Comparison of ENCODE assay signal across 10 mouse cellular contexts in the genomic region with DNA sequence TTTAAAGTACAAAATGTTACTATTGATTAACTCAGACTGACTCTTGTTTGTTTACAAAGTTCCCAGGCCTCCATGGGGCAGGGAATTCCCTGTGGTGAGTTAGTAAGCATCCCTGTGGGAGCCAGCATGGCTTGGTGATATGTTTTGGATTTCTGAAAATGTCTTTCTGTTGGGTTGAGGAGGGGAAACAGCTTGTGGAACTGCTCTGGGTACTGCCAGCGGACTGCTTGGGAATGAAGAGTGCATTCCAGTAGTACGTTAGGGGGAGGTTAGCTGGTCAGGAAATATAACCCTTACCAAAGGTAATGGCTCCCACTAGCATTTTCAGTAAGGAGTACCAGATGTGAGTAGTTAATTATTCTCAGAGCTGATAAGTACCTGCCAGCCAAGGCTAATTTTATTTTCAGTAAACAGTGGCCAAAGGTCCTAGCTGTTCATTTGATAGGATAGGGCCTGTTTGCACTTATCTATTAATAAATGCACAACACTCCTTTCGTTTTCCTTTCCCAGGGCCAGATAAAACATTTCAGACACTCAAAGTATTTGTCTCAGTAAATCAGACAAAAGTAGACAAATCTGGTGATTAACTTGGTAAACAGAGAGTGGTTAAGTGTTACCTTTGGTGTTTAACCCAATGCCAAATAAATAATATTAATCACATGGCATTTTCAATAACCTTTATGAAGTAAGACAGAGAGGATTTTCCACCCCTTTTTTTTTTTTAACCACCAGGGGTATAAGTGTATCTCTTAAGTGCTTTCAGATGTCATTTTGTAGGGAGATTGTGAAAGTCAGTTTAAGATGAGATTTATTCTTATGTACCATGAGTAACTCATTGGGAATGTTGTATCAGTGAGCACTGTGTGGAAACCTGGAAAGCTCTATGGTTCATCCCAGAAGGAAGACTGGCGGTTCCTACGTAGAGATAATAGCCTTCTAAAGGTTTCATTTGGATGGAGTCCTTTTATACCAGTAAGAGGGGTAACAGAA.
A peak's percentile ranks its signal among the peaks of the same experiment; 100 is the strongest.
DNase-seq lines count a peak whose midpoint lies in the region; ATAC-seq and TF ChIP-seq lines count a peak whose summit lies in the region.
"Had no signal": no experiment of that assay in that cellular context is flagged by ENCODE, and none has a peak within 500 bp of the region (broad histone marks: within the 10 kb centered on the region; RNA-seq: fewer than 3 reads in every experiment).

No protein-coding gene starts in this region.

- H3K4me2 ChIP-seq in lung, embryonic 15.5 days: no peak overlapping the region
- no peak overlapping the region for H3K4me2 ChIP-seq in kidney, postnatal 0 days (ENCODE audit: low read length)
- no peak overlapping the region for H3K4me2 ChIP-seq in stomach, embryonic 16.5 days (ENCODE audit: low read depth, low read length)
- H3K4me2 ChIP-seq: forebrain, embryonic 12.5 days had no signal

- peak overlapping the region; percentile 76 for H3K27ac ChIP-seq in lung, embryonic 15.5 days
- H3K27ac ChIP-seq in kidney, postnatal 0 days: peak overlapping the region; percentile 71
- peak overlapping the region; percentile 89 for H3K27ac ChIP-seq in stomach, embryonic 16.5 days (ENCODE audit: low read length)
- H3K27ac ChIP-seq: forebrain, embryonic 12.5 days had no signal

- no peak overlapping the region for H3K9ac ChIP-seq in lung, embryonic 15.5 days
- no peak overlapping the region for H3K9ac ChIP-seq in kidney, postnatal 0 days (ENCODE audit: low read depth, low read length)
- no peak overlapping the region for H3K9ac ChIP-seq in stomach, embryonic 16.5 days (ENCODE audit: low read length)
- H3K9ac ChIP-seq: forebrain, embryonic 12.5 days had no signal

- 53% methylated on average over 5 of the region's 5 CpGs for WGBS in lung, embryonic 15.5 days
- 39% methylated on average over 5 of the region's 5 CpGs for WGBS in kidney, postnatal 0 days
- WGBS in stomach, embryonic 16.5 days: 37% methylated on average over 5 of the region's 5 CpGs

- H3K4me3 ChIP-seq in lung, embryonic 15.5 days: no peak overlapping the region
- no peak overlapping the region for H3K4me3 ChIP-seq in kidney, postnatal 0 days (replicated peaks; ENCODE audit: low read depth, low read length)
- no peak overlapping the region for H3K4me3 ChIP-seq in stomach, embryonic 16.5 days (replicated peaks; ENCODE audit: low read length)
- H3K4me3 ChIP-seq: forebrain, embryonic 12.5 days had no signal

- no peaks in the 10 kb centered on the region for H3K9me3 ChIP-seq in lung, embryonic 15.5 days
- H3K9me3 ChIP-seq in kidney, postnatal 0 days (replicated peaks; ENCODE audit: low read length): no peaks in the 10 kb centered on the region
- H3K9me3 ChIP-seq in stomach, embryonic 16.5 days (replicated peaks; ENCODE audit: control insufficient read depth, low read length): no peaks in the 10 kb centered on the region
- H3K9me3 ChIP-seq: forebrain, embryonic 12.5 days; G1E had no signal

- no peak for ATAC-seq in lung, embryonic 15.5 days (ENCODE audit: borderline replicate concordance, extremely low read depth, low FRiP score, low TSS enrichment)
- no peak for ATAC-seq in kidney, postnatal 0 days (replicated peaks; ENCODE audit: low FRiP score, low read depth)
- ATAC-seq in stomach, embryonic 16.5 days (ENCODE audit: insufficient read depth, low FRiP score): peak; percentile 86

- TF ChIP-seq CTCF in kidney, postnatal 0 days (IDR thresholded peaks at IDR 0.05; ENCODE audit: low read depth): no peak

- H3K36me3 ChIP-seq in lung, embryonic 15.5 days: no peaks in the 10 kb centered on the region
- no peaks in the 10 kb centered on the region for H3K36me3 ChIP-seq in kidney, postnatal 0 days (ENCODE audit: insufficient read depth, low read length)
- no peaks in the 10 kb centered on the region for H3K36me3 ChIP-seq in stomach, embryonic 16.5 days (ENCODE audit: control insufficient read depth, insufficient read depth, low read length)
- H3K36me3 ChIP-seq: forebrain, embryonic 12.5 days; G1E had no signal

- no peak for DNase-seq in lung, postnatal 36 days
- peak; percentile 60 for DNase-seq in forelimb bud, embryonic 11.5 days (ENCODE audit: low read depth, low spot score)
- DNase-seq in kidney, postnatal 0 days (ENCODE audit: low spot score): peak; percentile 61
- no peak for DNase-seq in cerebellum, adult 9-11 months
- DNase-seq in layer of hippocampus, adult 18-20 months (ENCODE audit: low spot score in 2 of 2): no peak
- no peak for DNase-seq in adrenal gland, adult 18-20 months (ENCODE audit: low spot score in 2 of 2)

- H3K27me3 ChIP-seq in lung, embryonic 15.5 days: no peaks in the 10 kb centered on the region
- no peaks in the 10 kb centered on the region for H3K27me3 ChIP-seq in kidney, postnatal 0 days (ENCODE audit: insufficient read depth, low read length)
- H3K27me3 ChIP-seq in stomach, embryonic 16.5 days (ENCODE audit: control insufficient read depth, insufficient read depth, low read length): no peaks in the 10 kb centered on the region

- H3K4me1 ChIP-seq in lung, embryonic 15.5 days: peaks cover 51% of the 10 kb centered on the region
- no peaks in the 10 kb centered on the region; the same call in 1 of the 2 replicates for H3K4me1 ChIP-seq in kidney, postnatal 0 days (replicated peaks; ENCODE audit: insufficient read depth, low read length)
- peaks cover 36% of the 10 kb centered on the region for H3K4me1 ChIP-seq in stomach, embryonic 16.5 days (ENCODE audit: control insufficient read depth, insufficient read depth, low read length)

Comparison
In these comparisons a context has a peak if more than half of its experiments do, and no peak if none do; other contexts are left out.
1. DNase-seq: peak in forelimb bud, embryonic 11.5 days (single experiment) and kidney, postnatal 0 days (single experiment); none in lung, postnatal 36 days (single experiment), cerebellum, adult 9-11 months (single experiment), layer of hippocampus, adult 18-20 months (0 of 2) and adrenal gland, adult 18-20 months (0 of 2).
2. Peak in every context shown above with its lines, with median percentiles within 50 percentile points of each other: H3K27ac ChIP-seq.